ENCODE assay signal across 9 mouse cellular contexts in genomic region chr17:51288751-51289150, GRCm38 (mm10).
DNase-seq lines count a peak whose midpoint lies in the region; ATAC-seq lines count a peak whose summit lies in the region.
"Had no signal": no experiment of that assay in that cellular context is flagged by ENCODE, and none has a peak within 500 bp of the region (broad histone marks: within the 10 kb centered on the region; RNA-seq: fewer than 3 reads in every experiment).

No protein-coding gene starts in this region.

- no peak overlapping the region for H3K9ac ChIP-seq in heart, embryonic 12.5 days
- H3K9ac ChIP-seq: liver, embryonic 13.5 days had no signal

- H3K36me3 ChIP-seq in heart, embryonic 12.5 days: no peaks in the 10 kb centered on the region
- H3K36me3 ChIP-seq: liver, embryonic 13.5 days had no signal

- intact Hi-C loops in left cerebral cortex, postnatal 4 days (cut with DNase I): loop anchor here (2.0 kb wide), 1 partner anchor 56 kb away; no protein-coding TSS in a partner anchor

- 72% methylated on average over 7 of the region's 7 CpGs for WGBS in heart, embryonic 12.5 days

- ATAC-seq in heart, embryonic 12.5 days (ENCODE audit: insufficient number of reproducible peaks, low FRiP score): no peak

- no peaks in the 10 kb centered on the region for H3K4me1 ChIP-seq in heart, embryonic 12.5 days (replicated peaks)
- H3K4me1 ChIP-seq: liver, embryonic 13.5 days had no signal

- DNase-seq in heart, adult 11 months: peak; percentile 91
- DNase-seq in CD4-positive helper T cell, adult 2 months (ENCODE audit: low read depth, low spot score): peak; percentile 45
- peak; percentile 38 for DNase-seq in c-Kit-positive CD71-positive TER-119-negative erythroid progenitor cells, embryonic 14.5 days (ENCODE audit: low read depth)
- DNase-seq in gastrocnemius, postnatal 25 days: peak; percentile 10
- DNase-seq in left cerebral cortex, postnatal 4 days: peak; percentile 29
- peak; percentile 50 for DNase-seq in retina, postnatal 1 day
- peak; percentile 8 for DNase-seq in urinary bladder, postnatal 25 days (ENCODE audit: low spot score)
- DNase-seq: liver, embryonic 13.5 days had no signal

- no peaks in the 10 kb centered on the region; the same call in 1 of the 2 replicates for H3K9me3 ChIP-seq in heart, embryonic 12.5 days (replicated peaks)
- H3K9me3 ChIP-seq: liver, embryonic 13.5 days had no signal

- H3K27me3 ChIP-seq in heart, embryonic 12.5 days (replicated peaks): no peaks in the 10 kb centered on the region
- H3K27me3 ChIP-seq: liver, embryonic 13.5 days had no signal

- H3K4me3 ChIP-seq in heart, embryonic 12.5 days: no peak overlapping the region
- H3K4me3 ChIP-seq: liver, embryonic 13.5 days had no signal

- H3K27ac ChIP-seq in heart, embryonic 12.5 days (ENCODE audit: poor library complexity, severe bottlenecking): no peak overlapping the region
- H3K27ac ChIP-seq: liver, embryonic 13.5 days had no signal

- H3K4me2 ChIP-seq in heart, embryonic 12.5 days: no peak overlapping the region
- H3K4me2 ChIP-seq: liver, embryonic 13.5 days had no signal

Comparison
In these comparisons a context has a peak if more than half of its experiments do, and no peak if none do; other contexts are left out.
1. DNase-seq: peak in every context shown above with its lines; median percentile 91 in heart, adult 11 months; 50 in retina, postnatal 1 day; 45 in CD4-positive helper T cell, adult 2 months; 38 in c-Kit-positive CD71-positive TER-119-negative erythroid progenitor cells, embryonic 14.5 days; 29 in left cerebral cortex, postnatal 4 days; 10 in gastrocnemius, postnatal 25 days; 8 in urinary bladder, postnatal 25 days.